Mouse (Mus musculus): ENCODE data around the gene Medag. TPM values are rescaled to one million over a fixed set of nuclear protein-coding genes. Genes with fewer than 3 reads are reported as not detected.

Gene Medag
- polyA plus RNA-seq, 1 experiment = 0.57 TPM

- Histone ChIP-seq H3K4me1 (ENCODE audit: control insufficient read depth, insufficient read depth, insufficient read length) (no peaks in the 10 kb centered on the region), H3K27me3 (ENCODE audit: control insufficient read depth, insufficient read depth, low read length) (no peaks in the 10 kb centered on the region), H3K4me3 (ENCODE audit: extremely low read depth, insufficient read depth, insufficient read length) (no peak overlapping the region), H3K36me3 (ENCODE audit: control insufficient read depth, insufficient read depth, low read length) (no peaks in the 10 kb centered on the region), H3K27ac (ENCODE audit: insufficient read depth, low read length) (no peak overlapping the region)
- no peak for DNase-seq (ENCODE audit: low read depth in 1 of 2, low spot score in 2 of 2)
- TF ChIP-seq POLR2A (IDR thresholded peaks at IDR 0.05; ENCODE audit: low read depth, low read length) (no peak), CTCF (IDR thresholded peaks at IDR 0.05; ENCODE audit: extremely low read depth, insufficient read depth, insufficient read length, insufficient replicate concordance) (no peak)
- 85% methylated on average over 7 of the region's 7 CpGs for WGBS
Observed at GRCm38 (mm10) chr5:149401446-149401975, 10.0 kb upstream of the Medag start.

GRCm38 (mm10) chr5:149402029-149402428 is 9.5 kb upstream of the Medag start:
- WGBS = 90% methylated on average over 10 of the region's 10 CpGs
- Histone ChIP-seq H3K4me1 (ENCODE audit: control insufficient read depth, insufficient read depth, insufficient read length) (no peaks in the 10 kb centered on the region), H3K4me3 (ENCODE audit: extremely low read depth, insufficient read depth, insufficient read length) (no peak overlapping the region), H3K27me3 (ENCODE audit: control insufficient read depth, insufficient read depth, low read length) (no peaks in the 10 kb centered on the region), H3K27ac (ENCODE audit: insufficient read depth, low read length) (no peak overlapping the region), H3K36me3 (ENCODE audit: control insufficient read depth, insufficient read depth, low read length) (no peaks in the 10 kb centered on the region)
- no peak for DNase-seq (ENCODE audit: low read depth in 1 of 2, low spot score in 2 of 2)
- TF ChIP-seq POLR2A (IDR thresholded peaks at IDR 0.05; ENCODE audit: low read depth, low read length) = no peak
- no peak for TF ChIP-seq CTCF (IDR thresholded peaks at IDR 0.05; ENCODE audit: extremely low read depth, insufficient read depth, insufficient read length, insufficient replicate concordance)

GRCm38 (mm10) chr5:149403386-149403785 is 8.2 kb upstream of the Medag start:
- Histone ChIP-seq H3K36me3 (ENCODE audit: control insufficient read depth, insufficient read depth, low read length) (no peaks in the 10 kb centered on the region), H3K27me3 (ENCODE audit: control insufficient read depth, insufficient read depth, low read length) (no peaks in the 10 kb centered on the region; the same call in 1 of the 2 replicates), H3K4me3 (ENCODE audit: extremely low read depth, insufficient read depth, insufficient read length) (no peak overlapping the region), H3K4me1 (ENCODE audit: control insufficient read depth, insufficient read depth, insufficient read length) (no peaks in the 10 kb centered on the region), H3K27ac (ENCODE audit: insufficient read depth, low read length) (no peak overlapping the region)
- 86% methylated on average over 5 of the region's 5 CpGs for WGBS
- no peak for DNase-seq (ENCODE audit: low read depth in 1 of 2, low spot score in 2 of 2)
- TF ChIP-seq POLR2A (IDR thresholded peaks at IDR 0.05; ENCODE audit: low read depth, low read length) (no peak), CTCF (IDR thresholded peaks at IDR 0.05; ENCODE audit: extremely low read depth, insufficient read depth, insufficient read length, insufficient replicate concordance) (no peak)

GRCm38 (mm10) chr5:149404710-149405109 is 6.8 kb upstream of the Medag start:
- Histone ChIP-seq H3K4me3 (ENCODE audit: extremely low read depth, insufficient read depth, insufficient read length) (no peak overlapping the region), H3K27me3 (ENCODE audit: control insufficient read depth, insufficient read depth, low read length) (no peaks in the 10 kb centered on the region; the same call in 1 of the 2 replicates), H3K36me3 (ENCODE audit: control insufficient read depth, insufficient read depth, low read length) (no peaks in the 10 kb centered on the region), H3K27ac (ENCODE audit: insufficient read depth, low read length) (no peak overlapping the region), H3K4me1 (ENCODE audit: control insufficient read depth, insufficient read depth, insufficient read length) (no peaks in the 10 kb centered on the region)
- TF ChIP-seq POLR2A (IDR thresholded peaks at IDR 0.05; ENCODE audit: low read depth, low read length) (no peak), CTCF (IDR thresholded peaks at IDR 0.05; ENCODE audit: extremely low read depth, insufficient read depth, insufficient read length, insufficient replicate concordance) (no peak)
- 83% methylated on average over 5 of the region's 5 CpGs for WGBS
- no peak for DNase-seq (ENCODE audit: low read depth in 1 of 2, low spot score in 2 of 2)

- 90% methylated on average over 8 of the region's 8 CpGs for WGBS
- TF ChIP-seq POLR2A (IDR thresholded peaks at IDR 0.05; ENCODE audit: low read depth, low read length) (no peak), CTCF (IDR thresholded peaks at IDR 0.05; ENCODE audit: extremely low read depth, insufficient read depth, insufficient read length, insufficient replicate concordance) (no peak)
- no peaks in the 10 kb centered on the region for H3K36me3 ChIP-seq (ENCODE audit: control insufficient read depth, insufficient read depth, low read length)
- no peaks in the 10 kb centered on the region; the same call in 1 of the 2 replicates for H3K27me3 ChIP-seq (ENCODE audit: control insufficient read depth, insufficient read depth, low read length)
- no peak for DNase-seq (ENCODE audit: low read depth in 1 of 2, low spot score in 2 of 2)
- peaks cover under 1% of the 10 kb centered on the region; the same call in 1 of the 2 replicates for H3K4me1 ChIP-seq (ENCODE audit: control insufficient read depth, insufficient read depth, insufficient read length)
- no peak overlapping the region for H3K27ac ChIP-seq (ENCODE audit: insufficient read depth, low read length)
- H3K4me3 ChIP-seq (ENCODE audit: extremely low read depth, insufficient read depth, insufficient read length) = no peak overlapping the region
Observed at GRCm38 (mm10) chr5:149406791-149407276, 4.7 kb upstream of the Medag start.

GRCm38 (mm10) chr5:149409502-149409901 is 2.0 kb upstream of the Medag start:
- DNase-seq (ENCODE audit: low read depth in 1 of 2, low spot score in 2 of 2) = no peak
- peaks cover 3% of the 10 kb centered on the region; the same call in 1 of the 2 replicates for H3K4me1 ChIP-seq (ENCODE audit: control insufficient read depth, insufficient read depth, insufficient read length)
- no peak overlapping the region for H3K4me3 ChIP-seq (ENCODE audit: extremely low read depth, insufficient read depth, insufficient read length)
- TF ChIP-seq CTCF (IDR thresholded peaks at IDR 0.05; ENCODE audit: extremely low read depth, insufficient read depth, insufficient read length, insufficient replicate concordance) = no peak
- TF ChIP-seq POLR2A (IDR thresholded peaks at IDR 0.05; ENCODE audit: low read depth, low read length) = no peak
- H3K27ac ChIP-seq (ENCODE audit: insufficient read depth, low read length) = no peak overlapping the region
- WGBS = 80% methylated on average over 3 of the region's 3 CpGs
- H3K27me3 ChIP-seq (ENCODE audit: control insufficient read depth, insufficient read depth, low read length) = no peaks in the 10 kb centered on the region; the same call in 1 of the 2 replicates
- H3K36me3 ChIP-seq (ENCODE audit: control insufficient read depth, insufficient read depth, low read length) = no peaks in the 10 kb centered on the region

GRCm38 (mm10) chr5:149412194-149412575 is 636 bp downstream of the Medag start:
- peaks cover 6% of the 10 kb centered on the region for H3K4me1 ChIP-seq (ENCODE audit: control insufficient read depth, insufficient read depth, insufficient read length)
- no peak overlapping the region for H3K27ac ChIP-seq (ENCODE audit: insufficient read depth, low read length)
- DNase-seq (ENCODE audit: low read depth in 1 of 2, low spot score in 2 of 2) = no peak
- H3K36me3 ChIP-seq (ENCODE audit: control insufficient read depth, insufficient read depth, low read length) = no peaks in the 10 kb centered on the region
- no peaks in the 10 kb centered on the region; the same call in 1 of the 2 replicates for H3K27me3 ChIP-seq (ENCODE audit: control insufficient read depth, insufficient read depth, low read length)
- H3K4me3 ChIP-seq (ENCODE audit: extremely low read depth, insufficient read depth, insufficient read length) = no peak overlapping the region
- no peak for TF ChIP-seq POLR2A (IDR thresholded peaks at IDR 0.05; ENCODE audit: low read depth, low read length)
- TF ChIP-seq CTCF (IDR thresholded peaks at IDR 0.05; ENCODE audit: extremely low read depth, insufficient read depth, insufficient read length, insufficient replicate concordance) = no peak
- WGBS = 63% methylated on average over 11 of the region's 11 CpGs

All from spleen, adult 2 months (tissue).